Mouse (Mus musculus) adrenal gland, postnatal 14 days (tissue): ENCODE data around the gene Klhl22. TPM values are rescaled to one million over a fixed set of nuclear protein-coding genes. Genes with fewer than 3 reads are reported as not detected.

Source experiments
- DNase-seq: peaks from one replicate; pipeline ENCODE4 v3.0.0; 2021; ENCODE audit warnings: mixed read lengths
- total RNA-seq: library from RNA; stranded (reverse); gene quantifications from 2 replicates; pipeline ENCODE4 v1.2.3, GENCODE M21; 2021

The Klhl22 gene
- total RNA-seq, 1 experiment from 2014 or later, result 40.3 TPM

- DNase-seq, result peak; percentile 36
Observed at GRCm38 (mm10) chr16:17833681-17834399, 74.4 kb downstream of the Klhl22 start.

- DNase-seq, result no peak
Observed at GRCm38 (mm10) chr16:17834543-17834942, 75.1 kb downstream of the Klhl22 start.

GRCm38 (mm10) chr16:17835481-17835880 lies 76.1 kb downstream of the Klhl22 start:
- peak; percentile 10 for DNase-seq

- no peak for DNase-seq
Observed at GRCm38 (mm10) chr16:17838051-17838450, 78.6 kb downstream of the Klhl22 start, which contains the start of gene Car15. Car15 (minus strand) TSS chr16:17838364.

- DNase-seq, result no peak
Observed at GRCm38 (mm10) chr16:17839976-17840375, 80.6 kb downstream of the Klhl22 start.

GRCm38 (mm10) chr16:17842437-17842836 lies 83.0 kb downstream of the Klhl22 start:
- DNase-seq, result no peak

Other genes starting within 250 kb of the Klhl22 start
- gene Thap7, start 228.5 kb upstream of the Klhl22 start, total RNA-seq, result 29.4 and 33.3 TPM in 2 replicates
- gene Lrrc74b, start 198.4 kb upstream of the Klhl22 start, total RNA-seq, result 0.15 and 0.37 TPM in 2 replicates
- 0.45 and 0.56 TPM in 2 replicates for gene P2rx6, start 197.7 kb upstream of the Klhl22 start, total RNA-seq
- gene Slc7a4, start 176.4 kb upstream of the Klhl22 start, total RNA-seq, result 8.0 and 8.3 TPM in 2 replicates
- gene Smpd4, start 140.3 kb upstream of the Klhl22 start, total RNA-seq, result 29.1 and 33.6 TPM in 2 replicates
- gene Ccdc74a, start 113.1 kb upstream of the Klhl22 start, total RNA-seq, result 2.0 and 3.8 TPM in 2 replicates
- gene Med15, start 26.7 kb upstream of the Klhl22 start, total RNA-seq, result 51.3 and 60.3 TPM in 2 replicates
- gene Scarf2, start 37.7 kb downstream of the Klhl22 start, total RNA-seq, result 11.3 and 12.4 TPM in 2 replicates
- gene B830017H08Rik, start 73.5 kb downstream of the Klhl22 start, total RNA-seq, result not detected in 2 replicates
- gene Car15, start 78.7 kb downstream of the Klhl22 start, total RNA-seq, result 1.3 and 2.2 TPM in 2 replicates
- 0.15 and 0.30 TPM in 2 replicates for gene Gm20518, start 132.1 kb downstream of the Klhl22 start, total RNA-seq
- gene Tssk1, start 134.6 kb downstream of the Klhl22 start, total RNA-seq, result 0.19 TPM in 1 of 2 replicates, not detected in the other
- gene Dgcr2, start 138.9 kb downstream of the Klhl22 start, total RNA-seq, result 57.6 and 63.6 TPM in 2 replicates
- gene Tssk2, start 139.0 kb downstream of the Klhl22 start, total RNA-seq, result not detected in 2 replicates
- 16.0 and 20.2 TPM in 2 replicates for gene Ess2, start 151.7 kb downstream of the Klhl22 start, total RNA-seq
- gene Gsc2, start 155.4 kb downstream of the Klhl22 start, total RNA-seq, result not detected in 2 replicates
- gene Slc25a1, start 168.6 kb downstream of the Klhl22 start, total RNA-seq, result 107 and 109 TPM in 2 replicates
- gene Vpreb2, start 220.8 kb downstream of the Klhl22 start, total RNA-seq, result not detected in 2 replicates